Mouse (Mus musculus) cerebellum, adult 9-10 months (tissue): Measurements from ENCODE around the gene Utf1.

ENCODE experiments used
- DNase-seq: peaks from one replicate; pipeline ENCODE4 v3.0.0; 2022

The Utf1 gene

GRCm38 (mm10) chr7:139943674-139944281 lies at the start of gene Utf1:
Utf1 (plus strand) TSS chr7:139943789.
- no peak for DNase-seq

GRCm38 (mm10) chr7:139894655-139895557 lies 48.7 kb upstream of the Utf1 start, which contains the start of gene Kndc1:
Kndc1 (plus strand) TSS chr7:139894696.
- peak; percentile 82 for DNase-seq

GRCm38 (mm10) chr7:139896271-139896670 lies 47.3 kb upstream of the Utf1 start:
- peak; percentile 57 for DNase-seq

GRCm38 (mm10) chr7:139896796-139897195 lies 46.8 kb upstream of the Utf1 start:
- peak; percentile 71 for DNase-seq

- DNase-seq: peak; percentile 71
Observed at GRCm38 (mm10) chr7:139898606-139899005, 45.0 kb upstream of the Utf1 start.

- DNase-seq: peak; percentile 93
Observed at GRCm38 (mm10) chr7:139899505-139899904, 44.1 kb upstream of the Utf1 start.

- DNase-seq: peak; percentile 56
Observed at GRCm38 (mm10) chr7:139900456-139900855, 43.1 kb upstream of the Utf1 start.

GRCm38 (mm10) chr7:139900896-139901295 lies 42.7 kb upstream of the Utf1 start:
- DNase-seq: peak; percentile 94

- no peak for DNase-seq
Observed at GRCm38 (mm10) chr7:139901981-139902380, 41.6 kb upstream of the Utf1 start.

GRCm38 (mm10) chr7:139905261-139905660 lies 38.3 kb upstream of the Utf1 start:
- DNase-seq: no peak

- peak; percentile 61 for DNase-seq
Observed at GRCm38 (mm10) chr7:139905661-139906060, 37.9 kb upstream of the Utf1 start.

- peak; percentile 63 for DNase-seq
Observed at GRCm38 (mm10) chr7:139908176-139908575, 35.4 kb upstream of the Utf1 start.

GRCm38 (mm10) chr7:139909469-139909868 lies 34.1 kb upstream of the Utf1 start:
- no peak for DNase-seq

- no peak for DNase-seq
Observed at GRCm38 (mm10) chr7:139910204-139910835, 33.3 kb upstream of the Utf1 start.

- DNase-seq: no peak
Observed at GRCm38 (mm10) chr7:139914141-139915047, 29.2 kb upstream of the Utf1 start.

GRCm38 (mm10) chr7:139915646-139916257 lies 27.8 kb upstream of the Utf1 start:
- no peak for DNase-seq

- no peak for DNase-seq
Observed at GRCm38 (mm10) chr7:139916345-139916744, 27.2 kb upstream of the Utf1 start.

- DNase-seq: peak; percentile 57
Observed at GRCm38 (mm10) chr7:139918262-139918661, 25.3 kb upstream of the Utf1 start.

GRCm38 (mm10) chr7:139930732-139931131 lies 12.9 kb upstream of the Utf1 start:
- DNase-seq: no peak

- DNase-seq: no peak
Observed at GRCm38 (mm10) chr7:139936705-139937104, 6.9 kb upstream of the Utf1 start.

GRCm38 (mm10) chr7:139937138-139937537 lies 6.5 kb upstream of the Utf1 start:
- DNase-seq: no peak

GRCm38 (mm10) chr7:139937810-139938209 lies 5.8 kb upstream of the Utf1 start:
- DNase-seq: no peak
